Mouse (Mus musculus): Measurements from ENCODE around the gene Rab21.
"Not testable (repeated sequence)": the region's sequence is repeated elsewhere in the genome, so short reads cannot be mapped to it uniquely, and the experiment has no call there.

Rab21 gene

GRCm38 (mm10) chr10:115323295-115323694 is 7.9 kb upstream of the Rab21 start:
- DNase-seq = peak; percentile 77

GRCm38 (mm10) chr10:115321317-115322035 is 6.1 kb upstream of the Rab21 start:
- DNase-seq = no peak

- DNase-seq = not testable (repeated sequence)
Observed at GRCm38 (mm10) chr10:115318388-115318787, 3.0 kb upstream of the Rab21 start.

- DNase-seq = no peak
Observed at GRCm38 (mm10) chr10:115316313-115316712, 919 bp upstream of the Rab21 start.

- peak; percentile 39 for DNase-seq
Observed at GRCm38 (mm10) chr10:115314582-115315452, 577 bp downstream of the Rab21 start.

- no peak for DNase-seq
Observed at GRCm38 (mm10) chr10:115314287-115314581, 1.2 kb downstream of the Rab21 start.

GRCm38 (mm10) chr10:115313641-115314286 is 1.6 kb downstream of the Rab21 start:
- DNase-seq = no peak

GRCm38 (mm10) chr10:115312732-115313131 is 2.7 kb downstream of the Rab21 start:
- no peak for DNase-seq

GRCm38 (mm10) chr10:115312194-115312593 is 3.2 kb downstream of the Rab21 start:
- no peak for DNase-seq

- no peak for DNase-seq
Observed at GRCm38 (mm10) chr10:115311263-115311965, 4.0 kb downstream of the Rab21 start.

GRCm38 (mm10) chr10:115309191-115309590 is 6.2 kb downstream of the Rab21 start:
- no peak for DNase-seq

GRCm38 (mm10) chr10:115307331-115307875 is 8.0 kb downstream of the Rab21 start:
- no peak for DNase-seq

GRCm38 (mm10) chr10:115298683-115299082 is 16.7 kb downstream of the Rab21 start:
- no peak for DNase-seq

- DNase-seq = no peak
Observed at GRCm38 (mm10) chr10:115297582-115297981, 17.8 kb downstream of the Rab21 start.

GRCm38 (mm10) chr10:115296401-115296935 is 18.9 kb downstream of the Rab21 start:
- peak; percentile 20 for DNase-seq

- DNase-seq = no peak
Observed at GRCm38 (mm10) chr10:115295162-115295561, 20.2 kb downstream of the Rab21 start.

- DNase-seq = no peak
Observed at GRCm38 (mm10) chr10:115294715-115295114, 20.7 kb downstream of the Rab21 start.

GRCm38 (mm10) chr10:115293946-115294345 is 21.4 kb downstream of the Rab21 start:
- DNase-seq = no peak

- no peak for DNase-seq
Observed at GRCm38 (mm10) chr10:115290671-115291070, 24.7 kb downstream of the Rab21 start.

- DNase-seq = no peak
Observed at GRCm38 (mm10) chr10:115288856-115289255, 26.5 kb downstream of the Rab21 start.

- DNase-seq = no peak
Observed at GRCm38 (mm10) chr10:115284170-115284569, 31.2 kb downstream of the Rab21 start.

GRCm38 (mm10) chr10:115281381-115281780 is 34.0 kb downstream of the Rab21 start:
- DNase-seq = no peak
